Mouse (Mus musculus) spleen, adult 2 months (tissue): ENCODE measurements around the gene Rpl9.

Source experiments
- CTCF ChIP-seq: fragments of 200-500 bp; IDR thresholded peaks from 2 replicates; pipeline ENCODE4 v1.5.1; 2011; ENCODE audit warnings: mild to moderate bottlenecking, inconsistent platforms; ENCODE audit not compliant: insufficient read depth, insufficient read length, insufficient replicate concordance; ENCODE audit errors: extremely low read depth
- POLR2A ChIP-seq: fragments of 200-500 bp; IDR thresholded peaks from 2 replicates; pipeline ENCODE4 v1.6.1; 2011; ENCODE audit warnings: low read depth, low read length, inconsistent platforms

- no peak for TF ChIP-seq CTCF
- TF ChIP-seq POLR2A, result no peak
Observed at GRCm38 (mm10) chr5:65424215-65424614, 33.0 kb upstream of the Rpl9 start.
